Mouse (Mus musculus) olfactory bulb, adult 2 months (tissue): Measurements from ENCODE around the gene Cdca3. TPM values are rescaled to one million over a fixed set of nuclear protein-coding genes. Genes with fewer than 3 reads are reported as not detected.
"Not testable (repeated sequence)": the region's sequence is repeated elsewhere in the genome, so short reads cannot be mapped to it uniquely, and the experiment has no call there.

Source experiments
- H3K27ac ChIP-seq: fragments of 200-500 bp; 2 replicates; pipeline ENCODE4 v1.5.1; 2012; ENCODE audit warnings: low read depth, low read length; ENCODE audit not compliant: insufficient read depth
- H3K4me1 ChIP-seq: fragments of 200-500 bp; 2 replicates; pipeline ENCODE4 v1.6.1; 2012; ENCODE audit warnings: low read length; ENCODE audit not compliant: control insufficient read depth, insufficient read depth
- H3K4me3 ChIP-seq: fragments of 200-500 bp; 2 replicates; pipeline ENCODE4 v1.5.1; 2012; ENCODE audit warnings: mild to moderate bottlenecking, low read depth, low read length, moderate library complexity; ENCODE audit not compliant: insufficient read depth
- CTCF ChIP-seq: fragments of 200-500 bp; IDR thresholded peaks from 2 replicates; pipeline ENCODE4 v1.5.1; 2012; ENCODE audit warnings: low read depth, mild to moderate bottlenecking, low read length, moderate library complexity; ENCODE audit not compliant: insufficient read depth
- POLR2A ChIP-seq: fragments of 200-500 bp; IDR thresholded peaks from 2 replicates; pipeline ENCODE4 v1.6.1; 2012; ENCODE audit warnings: mild to moderate bottlenecking, low read depth, low read length, moderate library complexity; ENCODE audit not compliant: insufficient read depth
- WGBS: fragments of 180-500 bp; shearing (Covaris S2); methylation state at CpG from one replicate; pipeline ENCODE4 v1.1.7; 2018; 5-methylcytosine and 5-hydroxymethylcytosine counted together
- polyA plus RNA-seq: library from polyadenylated mRNA; stranded (reverse); fragments of >200 nt; gene quantifications from 2 replicates; pipeline ENCODE4 v1.2.4, GENCODE M21; 2012; ENCODE audit warnings: low replicate concordance; ENCODE audit not compliant: missing spikeins, insufficient read depth, insufficient read length

The Cdca3 gene
- polyA plus RNA-seq, 1 experiment = not detected

- Histone ChIP-seq H3K4me3 (no peak overlapping the region), H3K4me1 (no peaks in the 10 kb centered on the region), H3K27ac (no peak overlapping the region)
- TF ChIP-seq CTCF = no peak
- TF ChIP-seq POLR2A = no peak
- WGBS = 91% methylated on average over 3 of the region's 3 CpGs
These were observed 37.4 kb upstream of the Cdca3 start for GRCm38 (mm10) chr6:124791911-124792310.

DNA sequence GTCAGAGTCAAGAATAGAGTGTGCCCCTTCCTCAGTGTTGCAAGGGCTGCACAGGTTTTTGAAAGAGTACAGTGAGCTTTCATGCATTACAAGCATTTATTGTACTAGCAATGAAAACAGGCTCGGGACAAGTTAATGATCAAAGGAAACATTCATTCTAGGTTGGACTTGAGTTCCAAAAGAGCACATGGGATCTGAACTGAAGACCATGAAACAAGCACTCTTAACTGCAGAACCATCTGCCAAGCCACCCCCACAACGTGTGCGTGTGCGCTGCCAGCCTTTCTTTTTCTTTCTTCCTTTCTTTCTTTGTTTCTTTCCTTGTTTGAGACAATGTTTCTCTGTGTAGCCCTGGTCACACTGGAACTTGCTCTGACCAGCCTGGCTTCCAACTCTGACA is 33.6 kb upstream of the Cdca3 start:
- Histone ChIP-seq H3K27ac (no peak overlapping the region), H3K4me3 (no peak overlapping the region), H3K4me1 (no peaks in the 10 kb centered on the region)
- TF ChIP-seq CTCF = no peak
- TF ChIP-seq POLR2A = no peak
- 41% methylated on average over 4 of the region's 4 CpGs for WGBS

- WGBS = 85% methylated on average over 2 of the region's 2 CpGs
- TF ChIP-seq CTCF (no peak), POLR2A (no peak)
- Histone ChIP-seq H3K4me1 (no peaks in the 10 kb centered on the region), H3K27ac (no peak overlapping the region), H3K4me3 (no peak overlapping the region)
These were observed 33.1 kb upstream of the Cdca3 start for GRCm38 (mm10) chr6:124796200-124796599.

GRCm38 (mm10) chr6:124802400-124802799 is 26.9 kb upstream of the Cdca3 start:
- H3K4me1 ChIP-seq, H3K27ac ChIP-seq, H3K4me3 ChIP-seq: not testable (repeated sequence)
- 27% methylated on average over 7 of the region's 9 CpGs for WGBS

- TF ChIP-seq CTCF = no peak
- no peak for TF ChIP-seq POLR2A
- peaks cover 13% of the 10 kb centered on the region for H3K4me1 ChIP-seq
- WGBS = 78% methylated on average over 3 of the region's 3 CpGs
- H3K4me3 ChIP-seq = no peak overlapping the region
- no peak overlapping the region for H3K27ac ChIP-seq
These were observed 26.3 kb upstream of the Cdca3 start for GRCm38 (mm10) chr6:124803061-124803460.

- H3K27ac ChIP-seq, H3K4me3 ChIP-seq: not testable (repeated sequence)
- H3K4me1 ChIP-seq = peaks cover 19% of the 10 kb centered on the region
- 97% methylated on average over 4 of the region's 4 CpGs for WGBS
These were observed 25.7 kb upstream of the Cdca3 start for GRCm38 (mm10) chr6:124803691-124804090.

DNA sequence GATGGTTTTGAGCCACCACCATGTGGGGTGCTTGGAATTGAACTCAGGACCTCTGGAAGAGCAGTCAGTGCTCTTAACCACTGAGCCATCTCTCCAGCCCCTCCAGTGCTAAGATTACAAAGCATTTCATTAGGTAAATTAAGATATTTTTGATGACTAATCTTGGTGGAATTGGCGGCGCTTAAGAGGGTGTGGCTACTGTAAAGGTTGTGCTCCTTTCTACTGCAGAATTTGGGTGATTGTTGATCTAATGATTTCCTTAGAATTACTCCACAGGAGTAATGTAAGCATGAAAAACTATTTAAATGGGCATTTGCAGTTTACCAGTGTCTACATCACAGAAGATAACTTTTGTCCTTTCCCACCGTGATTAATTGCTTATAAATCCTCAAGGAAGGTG is 25.0 kb upstream of the Cdca3 start:
- Histone ChIP-seq H3K27ac (peak overlapping the region; percentile 93; the same call in 1 of the 2 replicates), H3K4me3 (no peak overlapping the region), H3K4me1 (peaks cover 25% of the 10 kb centered on the region)
- 76% methylated on average over 3 of the region's 3 CpGs for WGBS
- TF ChIP-seq POLR2A (no peak), CTCF (no peak)

DNA sequence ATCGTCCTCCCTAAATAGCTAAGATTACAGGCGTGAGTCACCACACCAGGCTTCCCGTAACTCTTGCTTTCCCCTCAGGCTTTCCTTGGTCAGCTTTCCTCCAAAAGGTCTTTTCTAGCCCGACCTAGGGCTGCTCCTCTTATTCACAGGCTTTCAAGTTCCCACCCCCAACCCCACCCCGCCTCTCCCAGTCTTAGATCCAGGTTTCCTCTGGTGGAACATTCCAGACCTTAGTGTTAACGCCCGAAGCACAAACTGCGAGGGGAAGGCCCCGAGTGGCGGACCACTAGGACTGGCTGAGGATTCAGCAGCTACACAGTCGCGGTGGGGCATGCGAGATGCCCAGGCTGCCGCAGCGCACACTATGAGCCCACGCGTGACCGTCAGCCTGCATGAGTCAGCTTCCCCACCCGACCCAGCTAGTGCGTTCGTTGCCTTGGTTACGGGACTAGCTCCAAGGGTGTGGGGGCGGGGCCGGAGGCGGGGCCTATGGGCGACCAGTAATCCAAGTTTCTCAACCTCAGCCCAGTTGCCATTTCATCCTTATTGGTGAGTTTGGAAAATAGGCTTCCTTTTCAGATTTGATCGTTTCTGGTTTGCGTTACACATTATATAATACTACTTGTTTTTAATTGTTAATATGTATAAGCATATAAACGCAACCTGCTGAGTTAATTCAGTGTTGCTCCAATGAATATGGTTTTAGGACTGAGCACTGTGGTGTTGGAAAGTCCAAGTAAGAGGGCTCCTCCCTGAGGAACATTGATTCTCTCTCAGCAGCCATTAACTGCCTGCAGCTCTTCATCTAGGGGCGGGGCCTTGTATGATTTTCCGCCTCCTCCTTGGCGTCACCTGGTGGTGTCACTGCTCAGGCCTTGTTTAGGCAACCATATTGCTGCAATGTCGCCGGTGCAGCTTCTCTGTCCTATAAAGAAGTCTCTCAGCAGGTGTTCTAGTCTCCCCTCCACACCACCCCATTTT is 23.7 kb upstream of the Cdca3 start:
- peak overlapping the region; percentile 94 for H3K27ac ChIP-seq
- H3K4me3 ChIP-seq = peak overlapping the region; percentile 35
- H3K4me1 ChIP-seq = peaks cover 35% of the 10 kb centered on the region
- WGBS = 1% methylated on average over 34 of the region's 34 CpGs
- no peak for TF ChIP-seq CTCF
- peak; percentile 69 for TF ChIP-seq POLR2A

DNA sequence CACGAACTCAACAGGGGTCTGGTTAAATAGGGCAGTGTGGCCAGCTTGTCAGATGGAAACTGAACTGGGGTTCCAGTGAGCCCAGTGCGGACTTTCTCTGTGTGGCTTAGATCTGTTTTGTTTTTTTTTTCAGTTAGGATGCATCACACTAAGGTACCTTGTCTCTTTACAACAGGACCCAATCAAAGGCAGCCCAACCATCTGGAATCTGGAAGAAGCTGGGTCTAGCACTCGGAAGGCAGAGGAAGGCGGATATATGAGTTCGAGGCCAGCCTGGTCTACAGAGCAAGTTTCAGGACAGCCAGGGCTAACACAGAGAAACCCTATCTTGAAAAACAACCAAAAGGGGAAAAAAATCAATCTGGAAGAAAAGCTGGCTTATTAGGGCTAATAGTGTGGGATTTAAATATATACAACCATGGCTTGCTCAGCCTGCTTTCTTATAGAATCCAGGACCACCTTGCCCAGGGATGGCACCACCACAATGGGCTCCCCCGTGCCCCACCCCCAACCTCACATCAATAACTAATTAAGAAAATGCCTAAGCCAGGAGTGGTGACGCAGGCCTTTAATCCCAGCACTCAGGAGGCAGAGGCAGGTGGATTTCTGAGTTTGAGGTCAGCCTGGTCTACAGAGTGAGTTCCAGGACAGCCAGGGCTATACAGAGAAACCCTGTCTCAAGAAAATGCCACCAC is 22.8 kb upstream of the Cdca3 start:
- TF ChIP-seq CTCF (no peak), POLR2A (no peak)
- H3K4me1 ChIP-seq = peaks cover 36% of the 10 kb centered on the region
- 62% methylated on average over 7 of the region's 7 CpGs for WGBS
- no peak overlapping the region for H3K4me3 ChIP-seq
- H3K27ac ChIP-seq = peak overlapping the region; percentile 94
